Mouse (Mus musculus) skeletal muscle tissue, adult 2 months (tissue): ENCODE results near the gene L3mbtl1.
A peak's percentile ranks its signal among the peaks of the same experiment; 100 is the strongest.

ENCODE experiments used
- DNase-seq: peaks from one replicate; pipeline ENCODE4 v3.0.0-alpha.2; 2012; ENCODE audit warnings: low read depth, low spot score

Gene L3mbtl1

GRCm38 (mm10) chr2:162943931-162944330 lies 659 bp downstream of the L3mbtl1 start:
- no peak for DNase-seq

- no peak for DNase-seq
Observed at GRCm38 (mm10) chr2:162946964-162947363, 3.7 kb downstream of the L3mbtl1 start.

- no peak for DNase-seq
Observed at GRCm38 (mm10) chr2:162947736-162948135, 4.5 kb downstream of the L3mbtl1 start.

- no peak for DNase-seq
Observed at GRCm38 (mm10) chr2:162948221-162948620, 4.9 kb downstream of the L3mbtl1 start.

GRCm38 (mm10) chr2:162950776-162951175 lies 7.5 kb downstream of the L3mbtl1 start:
- DNase-seq = no peak

GRCm38 (mm10) chr2:162956843-162957242 lies 13.6 kb downstream of the L3mbtl1 start:
- DNase-seq = no peak

GRCm38 (mm10) chr2:162961321-162961720 lies 18.0 kb downstream of the L3mbtl1 start:
- DNase-seq = no peak

- DNase-seq = no peak
Observed at GRCm38 (mm10) chr2:162966734-162967133, 23.5 kb downstream of the L3mbtl1 start.

- no peak for DNase-seq
Observed at GRCm38 (mm10) chr2:162968357-162968756, 25.1 kb downstream of the L3mbtl1 start.

- DNase-seq = no peak
Observed at GRCm38 (mm10) chr2:162969101-162969500, 25.8 kb downstream of the L3mbtl1 start.

- DNase-seq = no peak
Observed at GRCm38 (mm10) chr2:162970896-162971295, 27.6 kb downstream of the L3mbtl1 start.

- no peak for DNase-seq
Observed at GRCm38 (mm10) chr2:162972752-162973151, 29.5 kb downstream of the L3mbtl1 start.

GRCm38 (mm10) chr2:162973206-162973605 lies 29.9 kb downstream of the L3mbtl1 start:
- no peak for DNase-seq

GRCm38 (mm10) chr2:162973637-162974036 lies 30.4 kb downstream of the L3mbtl1 start:
- DNase-seq = no peak

GRCm38 (mm10) chr2:162975157-162975775 lies 32.0 kb downstream of the L3mbtl1 start:
- DNase-seq = peak; percentile 49

GRCm38 (mm10) chr2:162976001-162976400 lies 32.7 kb downstream of the L3mbtl1 start:
- peak; percentile 42 for DNase-seq

- no peak for DNase-seq
Observed at GRCm38 (mm10) chr2:162984381-162984780, 41.1 kb downstream of the L3mbtl1 start.

GRCm38 (mm10) chr2:162985923-162986322 lies 42.7 kb downstream of the L3mbtl1 start:
- peak; percentile 13 for DNase-seq

- DNase-seq = no peak
Observed at GRCm38 (mm10) chr2:162986764-162987163, 43.5 kb downstream of the L3mbtl1 start.

- no peak for DNase-seq
Observed at GRCm38 (mm10) chr2:162987218-162987617, 43.9 kb downstream of the L3mbtl1 start, which contains the start of gene Sgk2. Gene Sgk2 (plus strand): TSS chr2:162987330.

- DNase-seq = no peak
Observed at GRCm38 (mm10) chr2:162988235-162988634, 45.0 kb downstream of the L3mbtl1 start.

- DNase-seq = no peak
Observed at GRCm38 (mm10) chr2:162991394-162992083, 48.3 kb downstream of the L3mbtl1 start.

GRCm38 (mm10) chr2:162992084-162992437 lies 48.8 kb downstream of the L3mbtl1 start:
- no peak for DNase-seq
